Mouse (Mus musculus): ENCODE results near the gene Dse. TPM values are rescaled to one million over a fixed set of nuclear protein-coding genes. Genes with fewer than 3 reads are reported as not detected.

The Dse gene
- polyA plus RNA-seq, 1 experiment from 2014 or later, result 24.1 TPM

- Histone ChIP-seq H3K4me1 (ENCODE audit: control insufficient read depth, insufficient read depth, low read length) (no peaks in the 10 kb centered on the region), H3K9me3 (ENCODE audit: control insufficient read depth, low read length) (no peaks in the 10 kb centered on the region), H3K9ac (ENCODE audit: low read depth, low read length) (no peak overlapping the region), H3K4me2 (replicated peaks; ENCODE audit: low read depth, low read length) (no peak overlapping the region), H3K4me3 (ENCODE audit: low read length) (no peak overlapping the region), H3K36me3 (ENCODE audit: control insufficient read depth, insufficient read depth, low read length) (no peaks in the 10 kb centered on the region), H3K27ac (ENCODE audit: low read depth, low read length) (no peak overlapping the region), H3K27me3 (ENCODE audit: control insufficient read depth, insufficient read depth, low read length) (no peaks in the 10 kb centered on the region)
- no peak for ATAC-seq (ENCODE audit: low FRiP score, low TSS enrichment)
- WGBS, result 87% methylated on average over 13 of the region's 13 CpGs
Observed at GRCm38 (mm10) chr10:34110863-34111465, 96.6 kb downstream of the Dse start.

Other genes with a start within 250 kb of the Dse start
- 145 and 185 TPM in 2 replicates for gene Rwdd1, start 188.1 kb downstream of the Dse start, polyA plus RNA-seq (2014; fragmentation: Nextera tagmentation; extraction: Ambion mirVana)
- not detected in 2 replicates for gene Trappc3l, start 170.1 kb downstream of the Dse start, polyA plus RNA-seq (2014; fragmentation: Nextera tagmentation; extraction: Ambion mirVana)
- not detected in 2 replicates for gene Calhm4, start 163.4 kb downstream of the Dse start, polyA plus RNA-seq (2014; fragmentation: Nextera tagmentation; extraction: Ambion mirVana)
- gene Calhm5, start 111.2 kb downstream of the Dse start, polyA plus RNA-seq (2014; fragmentation: Nextera tagmentation; extraction: Ambion mirVana), result 0.19 and 0.30 TPM in 2 replicates
- 0.89 and 1.7 TPM in 2 replicates for gene Calhm6, start 79.7 kb downstream of the Dse start, polyA plus RNA-seq (2014; fragmentation: Nextera tagmentation; extraction: Ambion mirVana)
- gene Tspyl1, start 74.5 kb upstream of the Dse start, polyA plus RNA-seq (2014; fragmentation: Nextera tagmentation; extraction: Ambion mirVana), result 31.3 and 42.8 TPM in 2 replicates
- gene Tspyl4, start 89.7 kb upstream of the Dse start, polyA plus RNA-seq (2014; fragmentation: Nextera tagmentation; extraction: Ambion mirVana), result 4.7 and 7.3 TPM in 2 replicates
- gene Col10a1, start 182.3 kb upstream of the Dse start, polyA plus RNA-seq (2014; fragmentation: Nextera tagmentation; extraction: Ambion mirVana), result 0.11 and 0.26 TPM in 2 replicates
- gene Nt5dc1, start 210.8 kb upstream of the Dse start, polyA plus RNA-seq (2014; fragmentation: Nextera tagmentation; extraction: Ambion mirVana), result 8.7 and 13.4 TPM in 2 replicates

Data from kidney, embryonic 14.5 days (tissue).